Mouse (Mus musculus) MEL (cell line): Measurements from ENCODE around the gene Mical3.

Experiments
- CTCF ChIP-seq, 3 experiments: IDR thresholded peaks in 2 of 3; conservative IDR thresholded peaks in 1 of 3; 2 replicates each; pipeline ENCODE4 v1.5.1; 2011 to 2012; ENCODE audit warnings: low read length in 3 of 3, low read depth in 2 of 3, mild to moderate bottlenecking in 2 of 3, improper control_type of control experiment in 1 of 3, inconsistent platforms in 1 of 3, mixed read lengths in 1 of 3, moderate library complexity in 1 of 3; ENCODE audit not compliant: control insufficient read depth in 1 of 3, insufficient read depth in 1 of 3, poor library complexity in 1 of 3, severe bottlenecking in 1 of 3
- EP300 ChIP-seq, 2 experiments: IDR thresholded peaks; 2 replicates each; pipeline ENCODE4 v1.6.1; 2011; ENCODE audit warnings: improper control_type of control experiment in 2 of 2, low read length in 2 of 2, low read depth in 1 of 2, mild to moderate bottlenecking in 1 of 2
- ETS1 ChIP-seq: IDR thresholded peaks from 2 replicates; pipeline ENCODE4 v1.6.1; 2012; ENCODE audit warnings: low read depth, mild to moderate bottlenecking, inconsistent platforms, low read length, improper control_type of control experiment, moderate library complexity
- KAT2A ChIP-seq: conservative IDR thresholded peaks from 2 replicates; pipeline ENCODE4 v1.6.1; 2012; ENCODE audit warnings: low read depth, low read length, improper control_type of control experiment, inconsistent platforms
- POLR2AphosphoS2 ChIP-seq: IDR thresholded peaks from 2 replicates; pipeline ENCODE4 v1.6.1; 2011; ENCODE audit warnings: low read length, improper control_type of control experiment

DNA sequence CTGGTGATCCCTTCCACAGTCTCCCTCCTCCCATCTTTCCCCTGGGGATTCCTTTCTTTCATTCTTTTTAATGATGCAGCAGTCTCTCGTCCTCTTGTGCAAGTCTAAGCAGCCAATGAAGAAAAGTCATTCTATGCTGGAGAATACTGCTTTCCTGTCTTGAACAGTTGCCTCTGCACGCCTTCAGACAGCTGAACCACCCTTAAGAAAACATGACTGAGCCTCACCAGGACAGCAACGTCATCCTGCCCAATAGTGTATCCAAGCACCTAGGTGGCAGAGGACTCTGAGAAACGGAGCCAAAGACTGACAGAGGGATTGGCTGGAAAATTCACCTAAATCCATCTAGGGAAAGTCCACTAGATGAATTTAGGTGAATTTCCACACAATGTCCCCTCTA is 25.1 kb downstream of the Mical3 start:
- TF ChIP-seq ETS1 = no peak
- no peak for TF ChIP-seq EP300 (IDR thresholded peaks at IDR 0.05; ENCODE audit: low read depth in 1 of 2, low read length in 2 of 2)
- TF ChIP-seq KAT2A = no peak
- TF ChIP-seq POLR2AphosphoS2 = no peak
- no peak for TF ChIP-seq CTCF (IDR thresholded peaks at IDR 0.05 in 2 of 3, conservative IDR thresholded peaks at IDR 0.05 in 1 of 3; ENCODE audit: control insufficient read depth in 1 of 3, insufficient read depth in 1 of 3, low read depth in 2 of 3, low read length in 3 of 3, poor library complexity in 1 of 3, severe bottlenecking in 1 of 3)
